Mouse (Mus musculus) small intestine, adult 2 months (tissue): ENCODE measurements around the gene Sass6.

Experiments used
- CTCF ChIP-seq: fragments of 200-500 bp; IDR thresholded peaks from 2 replicates; pipeline ENCODE4 v1.5.1; 2012; ENCODE audit warnings: low read depth, mild to moderate bottlenecking, control low read depth, inconsistent platforms, low read length, moderate library complexity, mixed read lengths; ENCODE audit not compliant: insufficient replicate concordance, insufficient read length; ENCODE audit errors: extremely low read depth
- POLR2A ChIP-seq: fragments of 200-500 bp; IDR thresholded peaks from 2 replicates; pipeline ENCODE4 v1.6.1; 2012; ENCODE audit warnings: low read depth, mild to moderate bottlenecking, control low read depth, inconsistent platforms, low read length, moderate library complexity

GRCm38 (mm10) chr3:116620636-116621370 lies 26.0 kb downstream of the Sass6 start:
- TF ChIP-seq CTCF: no peak
- no peak for TF ChIP-seq POLR2A
